Mouse (Mus musculus) thymus, adult 2 months (tissue): ENCODE results near the gene Phlpp1. TPM values are rescaled to one million over a fixed set of nuclear protein-coding genes. Genes with fewer than 3 reads are reported as not detected.

ENCODE experiments used
- DNase-seq: peaks from one replicate; pipeline ENCODE4 v3.0.0; 2021
- H3K27ac ChIP-seq: fragments of 200-500 bp; 2 replicates; pipeline ENCODE4 v1.5.1; 2012; ENCODE audit warnings: low read length, control low read depth; ENCODE audit not compliant: control insufficient read depth, insufficient read depth
- H3K27me3 ChIP-seq: fragments of 200-500 bp; 2 replicates; pipeline ENCODE4 v1.6.1; 2012; ENCODE audit warnings: mild to moderate bottlenecking, low read length, moderate library complexity, mixed read lengths; ENCODE audit not compliant: control insufficient read depth, insufficient read depth
- H3K36me3 ChIP-seq: fragments of 200-500 bp; 2 replicates; pipeline ENCODE4 v1.6.1; 2012; ENCODE audit warnings: mild to moderate bottlenecking, low read length, moderate library complexity; ENCODE audit not compliant: control insufficient read depth, insufficient read depth
- H3K4me1 ChIP-seq: fragments of 200-500 bp; replicated peaks from 2 replicates; pipeline ENCODE4 v1.6.1; 2012; ENCODE audit warnings: low read length; ENCODE audit not compliant: control insufficient read depth, insufficient read depth
- H3K4me3 ChIP-seq: fragments of 200-500 bp; 2 replicates; pipeline ENCODE4 v1.5.1; 2012; ENCODE audit warnings: mild to moderate bottlenecking, low read length, control low read depth, moderate library complexity; ENCODE audit not compliant: control insufficient read depth, insufficient read depth
- CTCF ChIP-seq: fragments of 200-500 bp; IDR thresholded peaks from 2 replicates; pipeline ENCODE4 v1.5.1; 2012; ENCODE audit warnings: mild to moderate bottlenecking, control low read depth, low read length, moderate library complexity, borderline replicate concordance; ENCODE audit not compliant: control insufficient read depth, poor library complexity, insufficient read depth; ENCODE audit errors: extremely low read depth
- POLR2A ChIP-seq: fragments of 200-500 bp; IDR thresholded peaks from 2 replicates; pipeline ENCODE4 v1.6.1; 2012; ENCODE audit warnings: mild to moderate bottlenecking, low read length, control low read depth, moderate library complexity; ENCODE audit not compliant: control insufficient read depth, poor library complexity, insufficient read depth; ENCODE audit errors: extremely low read depth
- WGBS: fragments of 180-500 bp; shearing (Covaris S2); methylation state at CpG from one replicate; pipeline ENCODE4 v1.1.7; 2018; 5-methylcytosine and 5-hydroxymethylcytosine counted together
- polyA plus RNA-seq: library from polyadenylated mRNA; depleted of rRNA; stranded (reverse); fragments of >200 nt; gene quantifications from 2 replicates; pipeline ENCODE4 v1.2.3, GENCODE M21; 2012

Gene Phlpp1
- polyA plus RNA-seq, 1 experiment: 7.0 TPM

GRCm38 (mm10) chr1:106177868-106178790, 6.6 kb downstream of the Phlpp1 start:
- Histone ChIP-seq H3K27ac (no peak overlapping the region), H3K27me3 (peaks cover 1% of the 10 kb centered on the region; the same call in 1 of the 2 replicates), H3K36me3 (no peaks in the 10 kb centered on the region), H3K4me3 (no peak overlapping the region), H3K4me1 (0 out of 2 replicates have a peak, but pooled peaks cover 3% of the 10 kb centered on the region)
- no peak for TF ChIP-seq POLR2A
- TF ChIP-seq CTCF: no peak
- no peak for DNase-seq
- 96% methylated on average over 8 of the region's 8 CpGs for WGBS

GRCm38 (mm10) chr1:106183701-106184100, 12.1 kb downstream of the Phlpp1 start:
- no peaks in the 10 kb centered on the region for H3K27me3 ChIP-seq
- DNase-seq: no peak
- H3K4me1 ChIP-seq: no peaks in the 10 kb centered on the region
- no peak overlapping the region for H3K4me3 ChIP-seq
- TF ChIP-seq POLR2A: no peak
- no peak for TF ChIP-seq CTCF
- no peak overlapping the region for H3K27ac ChIP-seq
- no peaks in the 10 kb centered on the region for H3K36me3 ChIP-seq
- WGBS: 99% methylated on average over 2 of the region's 2 CpGs

DNA sequence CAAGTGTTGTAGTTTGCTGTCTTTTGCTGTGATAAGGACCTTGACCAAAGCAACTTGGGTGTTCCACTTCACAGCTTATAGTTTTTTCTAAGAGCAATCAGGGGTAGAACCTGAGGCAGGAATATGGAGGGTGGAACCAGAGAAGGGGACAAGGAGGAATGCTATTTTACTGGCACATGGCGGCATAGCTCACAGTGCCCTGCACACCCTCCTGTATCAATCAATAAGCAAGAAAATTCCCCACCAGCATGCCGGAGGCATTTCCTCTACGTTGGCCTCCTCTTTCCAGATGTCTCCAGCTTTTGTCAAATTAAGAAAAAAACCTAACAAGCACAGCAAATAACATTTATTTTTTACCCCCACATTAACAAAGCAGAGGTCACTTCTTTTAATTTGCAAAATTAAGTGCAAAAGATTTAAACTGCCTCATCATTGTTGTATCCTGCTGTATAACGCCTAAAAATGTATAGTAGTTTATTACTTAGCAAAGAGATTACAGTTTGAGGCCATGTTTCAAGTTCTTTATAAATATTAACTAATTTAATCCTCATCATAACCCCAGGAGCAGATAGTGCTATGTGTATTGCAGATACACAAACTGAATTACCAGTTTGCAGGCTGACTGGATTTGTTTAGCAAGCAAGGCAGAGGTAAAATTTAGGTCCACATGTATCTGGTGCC, 13.4 kb downstream of the Phlpp1 start:
- no peaks in the 10 kb centered on the region for H3K4me1 ChIP-seq
- H3K27ac ChIP-seq: no peak overlapping the region
- no peak overlapping the region for H3K4me3 ChIP-seq
- no peaks in the 10 kb centered on the region for H3K27me3 ChIP-seq
- DNase-seq: no peak
- TF ChIP-seq POLR2A: no peak
- no peak for TF ChIP-seq CTCF
- 90% methylated on average over 4 of the region's 4 CpGs for WGBS
- no peaks in the 10 kb centered on the region for H3K36me3 ChIP-seq

DNA sequence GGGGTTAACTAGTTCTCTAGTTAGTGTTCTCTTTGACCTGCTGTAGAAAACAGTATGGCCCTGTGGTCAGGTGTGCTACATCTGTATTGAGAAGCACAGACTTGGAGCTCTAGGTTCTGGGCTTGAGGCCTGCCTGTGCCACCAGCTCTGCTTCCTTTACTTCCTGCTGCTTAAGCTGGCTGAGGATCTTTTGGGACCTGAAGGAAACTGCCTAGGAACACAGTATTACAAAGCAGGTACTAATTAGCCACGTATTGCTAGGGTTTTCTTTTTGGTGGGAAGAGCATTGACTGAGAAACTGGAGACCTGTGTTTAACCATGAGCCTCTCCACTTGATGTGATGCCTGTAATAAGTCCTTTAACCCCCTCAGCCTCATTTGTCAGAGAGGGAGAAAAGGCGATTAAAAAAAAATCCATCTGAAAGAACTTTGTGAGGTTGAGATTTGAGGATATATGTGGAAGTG, 13.9 kb downstream of the Phlpp1 start:
- no peak for DNase-seq
- 90% methylated on average over 2 of the region's 2 CpGs for WGBS
- H3K27ac ChIP-seq: no peak overlapping the region
- no peak for TF ChIP-seq POLR2A
- TF ChIP-seq CTCF: no peak
- no peaks in the 10 kb centered on the region for H3K36me3 ChIP-seq
- H3K4me1 ChIP-seq: no peaks in the 10 kb centered on the region
- H3K4me3 ChIP-seq: no peak overlapping the region
- no peaks in the 10 kb centered on the region for H3K27me3 ChIP-seq

DNA sequence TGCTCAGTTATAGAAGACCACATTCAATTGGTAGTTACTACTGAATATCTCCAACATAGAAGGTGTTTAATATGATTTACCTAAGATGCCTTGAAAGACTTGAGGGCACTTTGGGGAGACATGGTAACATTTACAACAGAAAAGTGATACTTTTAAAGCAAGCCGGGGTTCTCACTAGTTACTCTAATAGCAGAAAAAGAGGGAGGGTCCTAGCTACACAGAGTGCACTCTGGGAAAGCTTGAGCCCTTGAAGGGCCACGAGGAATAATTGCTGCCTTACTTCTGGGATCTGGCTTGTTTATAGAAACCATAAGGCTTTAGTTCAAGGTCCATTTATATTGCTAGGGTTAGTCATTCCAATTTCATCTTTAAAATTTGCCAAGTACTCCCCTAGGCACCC, 14.5 kb downstream of the Phlpp1 start:
- TF ChIP-seq POLR2A: no peak
- TF ChIP-seq CTCF: no peak
- H3K4me1 ChIP-seq: no peaks in the 10 kb centered on the region
- H3K27ac ChIP-seq: no peak overlapping the region
- H3K27me3 ChIP-seq: no peaks in the 10 kb centered on the region
- no peaks in the 10 kb centered on the region for H3K36me3 ChIP-seq
- H3K4me3 ChIP-seq: no peak overlapping the region
- no peak for DNase-seq
- 93% methylated on average over 2 of the region's 2 CpGs for WGBS

- Histone ChIP-seq H3K27ac (no peak overlapping the region), H3K36me3 (no peaks in the 10 kb centered on the region), H3K27me3 (no peaks in the 10 kb centered on the region), H3K4me3 (no peak overlapping the region), H3K4me1 (no peaks in the 10 kb centered on the region)
- TF ChIP-seq CTCF (no peak), POLR2A (no peak)
- no peak for DNase-seq
These were observed 15.9 kb downstream of the Phlpp1 start for GRCm38 (mm10) chr1:106187480-106187879.
